Mouse (Mus musculus): ENCODE data around the gene 4931422A03Rik.
"Not testable (repeated sequence)": the region's sequence is repeated elsewhere in the genome, so short reads cannot be mapped to it uniquely, and the experiment has no call there.

4931422A03Rik gene

GRCm38 (mm10) chr2:104024656-104025055 is 3.5 kb downstream of the 4931422A03Rik start:
- no peak for DNase-seq

GRCm38 (mm10) chr2:104023096-104023495 is 5.1 kb downstream of the 4931422A03Rik start:
- no peak for DNase-seq

GRCm38 (mm10) chr2:104008853-104009252 is 19.3 kb downstream of the 4931422A03Rik start:
- DNase-seq, result not testable (repeated sequence)

GRCm38 (mm10) chr2:104007793-104008519 is 20.2 kb downstream of the 4931422A03Rik start:
- DNase-seq, result no peak

- DNase-seq, result peak; percentile 22
Observed at GRCm38 (mm10) chr2:104002711-104003413, 25.3 kb downstream of the 4931422A03Rik start.

- DNase-seq, result no peak
Observed at GRCm38 (mm10) chr2:104001861-104002260, 26.3 kb downstream of the 4931422A03Rik start.

- no peak for DNase-seq
Observed at GRCm38 (mm10) chr2:104001076-104001475, 27.1 kb downstream of the 4931422A03Rik start.

GRCm38 (mm10) chr2:103992618-103993332 is 35.4 kb downstream of the 4931422A03Rik start:
- no peak for DNase-seq

GRCm38 (mm10) chr2:103992162-103992561 is 36.0 kb downstream of the 4931422A03Rik start:
- no peak for DNase-seq

GRCm38 (mm10) chr2:103991303-103991702 is 36.9 kb downstream of the 4931422A03Rik start:
- no peak for DNase-seq

- DNase-seq, result no peak
Observed at GRCm38 (mm10) chr2:103989724-103990123, 38.4 kb downstream of the 4931422A03Rik start.

GRCm38 (mm10) chr2:103987595-103987994 is 40.6 kb downstream of the 4931422A03Rik start:
- not testable (repeated sequence) for DNase-seq

- no peak for DNase-seq
Observed at GRCm38 (mm10) chr2:103983146-103983545, 45.0 kb downstream of the 4931422A03Rik start.

GRCm38 (mm10) chr2:103982250-103982649 is 45.9 kb downstream of the 4931422A03Rik start:
- peak; percentile 38 for DNase-seq

- DNase-seq, result no peak
Observed at GRCm38 (mm10) chr2:103977716-103978115, 50.4 kb downstream of the 4931422A03Rik start.

GRCm38 (mm10) chr2:103977216-103977615 is 50.9 kb downstream of the 4931422A03Rik start:
- DNase-seq, result no peak

- DNase-seq, result no peak
Observed at GRCm38 (mm10) chr2:103975904-103976303, 52.3 kb downstream of the 4931422A03Rik start.

GRCm38 (mm10) chr2:103971838-103972237 is 56.3 kb downstream of the 4931422A03Rik start:
- DNase-seq, result no peak

GRCm38 (mm10) chr2:103970791-103971649 is 57.1 kb downstream of the 4931422A03Rik start:
- no peak for DNase-seq

GRCm38 (mm10) chr2:103970041-103970790 is 57.9 kb downstream of the 4931422A03Rik start:
- DNase-seq, result peak; percentile 17

GRCm38 (mm10) chr2:103969437-103970040 is 58.6 kb downstream of the 4931422A03Rik start:
- peak; percentile 38 for DNase-seq
